Mouse (Mus musculus): ENCODE measurements around the gene Nudt15. TPM values are rescaled to one million over a fixed set of nuclear protein-coding genes. Genes with fewer than 3 reads are reported as not detected.

Gene Nudt15
- polyA plus RNA-seq, 1 experiment: 0.42 TPM

DNA sequence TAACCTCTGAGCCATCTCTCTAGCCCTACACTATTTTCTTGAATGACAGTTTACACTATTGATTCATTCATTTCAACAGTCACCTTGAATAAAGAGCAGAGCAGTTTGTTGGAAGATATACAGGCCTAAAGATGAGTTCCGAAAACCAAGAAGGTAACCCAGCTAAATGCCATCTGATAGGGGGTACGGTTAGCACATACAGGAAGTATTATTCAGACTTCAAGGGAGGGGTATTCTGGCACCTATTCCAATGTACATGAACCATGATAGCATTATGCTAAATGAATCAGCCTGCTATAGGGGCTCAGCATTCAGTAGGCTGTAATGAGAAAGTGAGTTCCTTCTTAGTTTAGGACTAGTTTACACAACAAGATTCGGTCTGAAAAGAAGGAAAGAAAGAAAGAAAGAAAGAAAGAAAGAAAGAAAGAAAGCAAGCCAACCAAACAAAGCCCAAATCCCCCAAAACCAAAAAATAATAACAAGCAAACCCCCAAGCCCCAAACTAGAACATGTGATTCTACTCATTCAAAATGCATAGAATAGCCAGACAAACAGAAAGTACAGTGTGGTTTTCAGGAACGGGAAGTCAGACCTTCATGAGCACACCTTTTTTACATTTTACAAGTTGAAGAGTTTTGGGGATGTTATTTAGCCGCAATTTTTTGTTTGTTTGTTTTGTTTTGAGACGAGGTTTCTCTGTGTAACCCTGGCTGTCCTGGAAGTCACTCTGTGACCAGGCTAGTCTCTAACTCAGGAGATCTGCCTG lies 39.2 kb downstream of the Nudt15 start:
- Histone ChIP-seq H3K36me3 (ENCODE audit: control insufficient read depth, insufficient read depth, low read length) (no peaks in the 10 kb centered on the region; the same call in 1 of the 2 replicates), H3K27me3 (ENCODE audit: control insufficient read depth, insufficient read depth, low read length) (no peaks in the 10 kb centered on the region), H3K27ac (ENCODE audit: insufficient read depth, low read depth, low read length) (no peak overlapping the region), H3K4me1 (ENCODE audit: control insufficient read depth, insufficient read depth, insufficient read length, low read length) (peaks cover 5% of the 10 kb centered on the region; the same call in 1 of the 2 replicates), H3K4me3 (ENCODE audit: low read depth, low read length) (no peak overlapping the region)
- TF ChIP-seq CTCF (IDR thresholded peaks at IDR 0.05; ENCODE audit: extremely low read depth, insufficient read length, insufficient replicate concordance, low read depth, low read length): no peak
- 86% methylated on average over 6 of the region's 6 CpGs for WGBS

DNA sequence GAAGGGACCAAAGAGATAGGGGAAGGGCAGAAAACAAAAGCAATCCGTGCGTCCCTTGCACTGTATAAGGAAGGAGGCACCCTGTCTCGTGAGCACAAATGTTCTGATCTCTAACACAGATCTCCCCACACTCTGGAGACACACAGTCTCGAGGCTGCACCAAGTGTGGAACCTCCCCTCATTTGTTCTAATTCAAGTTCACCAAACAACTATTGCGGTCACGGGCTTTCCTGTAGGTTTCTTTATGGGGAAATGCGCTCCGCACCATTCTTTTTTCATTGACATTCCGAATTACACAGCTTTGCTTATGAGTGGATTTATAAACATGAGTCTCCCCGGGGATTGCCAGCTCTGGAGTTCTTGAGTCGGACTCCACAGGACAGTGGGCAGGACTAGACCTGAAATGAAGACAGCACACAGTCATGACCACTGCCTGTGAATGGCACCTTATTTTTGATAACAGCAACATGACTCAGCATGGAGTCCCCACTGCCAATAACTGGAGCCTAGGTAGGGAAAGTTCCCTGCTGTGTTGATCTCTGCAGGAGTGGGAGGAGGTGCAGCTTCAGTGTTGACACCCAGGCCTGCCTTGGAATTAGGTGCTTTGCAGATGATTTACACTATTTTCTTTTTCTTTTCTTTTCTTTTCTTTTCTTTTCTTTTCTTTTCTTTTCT lies 40.2 kb downstream of the Nudt15 start:
- Histone ChIP-seq H3K4me1 (ENCODE audit: control insufficient read depth, insufficient read depth, insufficient read length, low read length) (peaks cover 5% of the 10 kb centered on the region; the same call in 1 of the 2 replicates), H3K27me3 (ENCODE audit: control insufficient read depth, insufficient read depth, low read length) (no peaks in the 10 kb centered on the region), H3K27ac (ENCODE audit: insufficient read depth, low read depth, low read length) (no peak overlapping the region), H3K36me3 (ENCODE audit: control insufficient read depth, insufficient read depth, low read length) (no peaks in the 10 kb centered on the region; the same call in 1 of the 2 replicates), H3K4me3 (ENCODE audit: low read depth, low read length) (no peak overlapping the region)
- TF ChIP-seq CTCF (IDR thresholded peaks at IDR 0.05; ENCODE audit: extremely low read depth, insufficient read length, insufficient replicate concordance, low read depth, low read length): no peak
- no peak for TF ChIP-seq POLR2A (IDR thresholded peaks at IDR 0.05; ENCODE audit: low read depth, low read length)
- whole genome bisulfite sequencing: 65% methylated on average over 11 of the region's 11 CpGs

DNA sequence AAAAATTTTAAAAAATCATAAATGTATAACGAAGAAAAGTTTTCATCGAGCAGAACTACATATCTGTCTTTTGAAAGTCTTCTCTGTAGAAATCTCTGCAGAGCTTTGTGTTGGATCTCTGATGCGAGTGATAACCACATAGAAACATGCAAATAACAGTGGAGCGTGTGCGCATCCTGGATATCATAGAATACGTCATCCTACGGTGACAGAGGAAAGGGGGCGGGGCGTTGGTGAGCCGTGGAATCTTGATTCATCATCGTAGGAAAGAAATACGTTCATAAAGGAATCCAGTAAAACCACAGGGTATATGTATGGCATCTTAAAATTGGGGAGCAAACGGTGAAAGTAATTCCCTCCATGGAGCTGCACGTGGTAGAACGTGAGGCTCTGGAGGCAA lies 40.8 kb downstream of the Nudt15 start:
- Histone ChIP-seq H3K36me3 (ENCODE audit: control insufficient read depth, insufficient read depth, low read length) (no peaks in the 10 kb centered on the region), H3K27ac (ENCODE audit: insufficient read depth, low read depth, low read length) (no peak overlapping the region), H3K27me3 (ENCODE audit: control insufficient read depth, insufficient read depth, low read length) (no peaks in the 10 kb centered on the region), H3K4me3 (ENCODE audit: low read depth, low read length) (no peak overlapping the region), H3K4me1 (ENCODE audit: control insufficient read depth, insufficient read depth, insufficient read length, low read length) (peaks cover 5% of the 10 kb centered on the region; the same call in 1 of the 2 replicates)
- WGBS: 83% methylated on average over 15 of the region's 15 CpGs
- TF ChIP-seq CTCF (IDR thresholded peaks at IDR 0.05; ENCODE audit: extremely low read depth, insufficient read length, insufficient replicate concordance, low read depth, low read length): no peak
- TF ChIP-seq POLR2A (IDR thresholded peaks at IDR 0.05; ENCODE audit: low read depth, low read length): no peak

DNA sequence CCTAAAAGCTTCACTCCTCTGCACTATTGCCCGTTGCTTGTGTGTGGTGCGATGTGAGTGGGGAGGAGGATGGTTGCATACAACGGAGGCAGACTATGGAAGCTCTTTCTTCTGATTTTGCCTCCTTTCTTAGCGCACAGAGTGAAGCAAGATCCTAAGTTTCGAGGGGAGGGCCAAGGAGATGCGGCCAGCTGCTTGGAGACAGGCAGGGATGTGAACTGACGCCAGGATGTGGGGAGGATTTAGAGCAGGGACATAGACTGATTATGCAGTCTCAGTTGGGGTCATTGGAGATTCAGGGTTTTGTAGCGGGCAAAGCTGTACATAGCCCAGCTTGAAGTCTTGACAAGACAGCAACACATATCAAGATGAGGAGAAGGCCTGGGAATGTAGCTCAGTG lies 41.8 kb downstream of the Nudt15 start:
- no peak overlapping the region for H3K27ac ChIP-seq (ENCODE audit: insufficient read depth, low read depth, low read length)
- no peak overlapping the region for H3K4me3 ChIP-seq (ENCODE audit: low read depth, low read length)
- WGBS: 80% methylated on average over 8 of the region's 8 CpGs

DNA sequence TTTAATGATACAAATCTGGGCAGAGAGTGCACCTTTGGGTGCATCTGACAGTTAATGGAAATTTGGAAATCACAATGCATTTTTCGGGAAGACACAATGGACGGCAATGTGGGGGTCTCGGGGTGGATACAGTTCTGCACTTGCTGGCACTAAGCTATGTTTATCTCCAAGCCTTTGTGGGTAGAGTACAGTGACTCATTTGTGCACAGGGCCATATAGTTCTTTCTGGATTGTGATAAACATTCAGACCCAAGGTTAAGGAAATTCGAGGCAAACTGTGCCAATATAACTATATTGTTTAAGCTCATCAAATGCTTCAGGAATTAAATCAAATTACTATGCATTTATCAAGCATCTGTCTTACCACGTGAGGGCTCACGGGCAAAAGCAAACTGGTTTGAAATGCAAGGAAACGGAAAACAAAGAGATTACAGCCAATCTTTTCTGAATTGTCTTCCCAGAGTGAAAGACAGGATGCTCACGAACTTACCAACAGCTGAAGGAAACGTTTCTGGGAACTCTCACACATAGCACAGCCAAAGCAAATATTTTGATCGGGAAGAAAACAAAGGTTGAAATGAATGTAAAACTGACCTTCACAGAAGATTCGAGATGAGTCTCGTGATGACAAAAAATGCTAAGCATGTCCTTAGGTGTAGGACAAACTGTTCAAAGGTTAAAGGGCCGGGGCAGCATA lies 44.7 kb downstream of the Nudt15 start:
- 20% methylated on average over 13 of the region's 13 CpGs for WGBS
- TF ChIP-seq POLR2A (IDR thresholded peaks at IDR 0.05; ENCODE audit: low read depth, low read length): no peak
- H3K27ac ChIP-seq (ENCODE audit: insufficient read depth, low read depth, low read length): no peak overlapping the region
- no peak overlapping the region for H3K4me3 ChIP-seq (ENCODE audit: low read depth, low read length)
- H3K27me3 ChIP-seq (ENCODE audit: control insufficient read depth, insufficient read depth, low read length): no peaks in the 10 kb centered on the region
- peaks cover 5% of the 10 kb centered on the region; the same call in 1 of the 2 replicates for H3K4me1 ChIP-seq (ENCODE audit: control insufficient read depth, insufficient read depth, insufficient read length, low read length)
- no peaks in the 10 kb centered on the region for H3K36me3 ChIP-seq (ENCODE audit: control insufficient read depth, insufficient read depth, low read length)

More for the DNA sequence above, 41.8 kb downstream of the Nudt15 start:
- Histone ChIP-seq H3K36me3 (ENCODE audit: control insufficient read depth, insufficient read depth, low read length) (no peaks in the 10 kb centered on the region), H3K27me3 (ENCODE audit: control insufficient read depth, insufficient read depth, low read length) (no peaks in the 10 kb centered on the region), H3K4me1 (ENCODE audit: control insufficient read depth, insufficient read depth, insufficient read length, low read length) (peaks cover 11% of the 10 kb centered on the region; the same call in 1 of the 2 replicates)
- TF ChIP-seq POLR2A (IDR thresholded peaks at IDR 0.05; ENCODE audit: low read depth, low read length) (no peak), CTCF (IDR thresholded peaks at IDR 0.05; ENCODE audit: extremely low read depth, insufficient read length, insufficient replicate concordance, low read depth, low read length) (no peak)

DNA sequence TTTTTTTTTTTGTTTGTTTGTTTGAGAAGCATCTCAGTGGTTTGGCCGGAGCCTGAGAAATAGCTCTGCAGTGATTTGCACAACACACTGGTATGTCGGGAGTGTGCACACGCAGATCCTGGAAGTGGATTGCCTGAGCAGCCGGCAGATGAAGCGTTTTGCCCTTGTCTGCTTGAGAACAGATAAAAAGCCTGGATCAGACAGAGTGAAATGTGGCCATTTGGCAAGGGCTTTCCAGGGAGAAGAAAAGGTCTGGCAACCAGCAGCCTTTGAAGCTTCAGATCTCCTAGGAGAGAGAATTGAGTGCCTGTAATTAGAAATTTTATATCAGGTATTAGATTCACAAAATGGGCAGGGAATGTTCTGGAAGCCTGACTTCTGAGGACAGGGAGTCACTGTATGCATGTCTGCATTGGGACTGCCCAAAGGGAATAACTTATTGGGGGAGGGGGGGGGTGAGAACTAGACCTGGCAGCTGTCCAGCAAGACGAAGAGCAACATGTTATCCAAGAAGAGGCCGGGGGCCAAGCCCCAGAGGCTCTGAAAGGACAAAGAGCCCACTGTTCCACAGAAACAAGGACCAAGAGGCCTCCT lies 45.4 kb downstream of the Nudt15 start:
- 21% methylated on average over 7 of the region's 7 CpGs for WGBS
- TF ChIP-seq POLR2A (IDR thresholded peaks at IDR 0.05; ENCODE audit: low read depth, low read length): no peak
- TF ChIP-seq CTCF (IDR thresholded peaks at IDR 0.05; ENCODE audit: extremely low read depth, insufficient read length, insufficient replicate concordance, low read depth, low read length): no peak
- peaks cover 5% of the 10 kb centered on the region; the same call in 1 of the 2 replicates for H3K4me1 ChIP-seq (ENCODE audit: control insufficient read depth, insufficient read depth, insufficient read length, low read length)
- no peak overlapping the region for H3K27ac ChIP-seq (ENCODE audit: insufficient read depth, low read depth, low read length)
- H3K4me3 ChIP-seq (ENCODE audit: low read depth, low read length): no peak overlapping the region
- no peaks in the 10 kb centered on the region for H3K27me3 ChIP-seq (ENCODE audit: control insufficient read depth, insufficient read depth, low read length)
- H3K36me3 ChIP-seq (ENCODE audit: control insufficient read depth, insufficient read depth, low read length): no peaks in the 10 kb centered on the region

Data from small intestine, adult 2 months (tissue).